Mouse (Mus musculus) heart, postnatal 0 days (tissue): ENCODE data around the gene Rtel1. TPM values are rescaled to one million over a fixed set of nuclear protein-coding genes. Genes with fewer than 3 reads are reported as not detected.

Experiments used
- ATAC-seq: fragments of 200-750 bp; cut with Nextera tagmentation; 2 replicates; pipeline ENCODE4 v1.8.0; 2017; ENCODE audit warnings: low read depth, moderate number of reproducible peaks, moderate library complexity; ENCODE audit not compliant: insufficient read depth
- DNase-seq: peaks from one replicate; pipeline ENCODE4 v3.0.0-alpha.2; 2016; ENCODE audit warnings: low spot score
- H3K27ac ChIP-seq: fragments of 300-500 bp; sonication (generic); 2 replicates; pipeline ENCODE4 v1.5.1; 2014; ENCODE audit warnings: low read depth, mild to moderate bottlenecking
- H3K27me3 ChIP-seq: fragments of 300-500 bp; sonication (generic); 2 replicates; pipeline ENCODE4 v1.6.1; 2014; ENCODE audit warnings: low read length, mixed read lengths; ENCODE audit not compliant: control insufficient read depth, insufficient read depth
- H3K36me3 ChIP-seq: fragments of 300-500 bp; sonication (generic); replicated peaks from 2 replicates; pipeline ENCODE4 v1.6.1; 2014; ENCODE audit warnings: low read length, mixed read lengths; ENCODE audit not compliant: control insufficient read depth, insufficient read depth
- H3K4me1 ChIP-seq: fragments of 300-500 bp; sonication (generic); 2 replicates; pipeline ENCODE4 v1.6.1; 2014; ENCODE audit warnings: antibody characterized with exemption; ENCODE audit not compliant: control insufficient read depth, insufficient read depth
- H3K4me2 ChIP-seq: fragments of 300-500 bp; sonication (generic); 2 replicates; pipeline ENCODE4 v1.6.1; 2014; ENCODE audit warnings: low read depth, mild to moderate bottlenecking, low read length, moderate library complexity
- H3K4me3 ChIP-seq: fragments of 300-500 bp; sonication (generic); 2 replicates; pipeline ENCODE4 v1.5.1; 2014; ENCODE audit warnings: low read depth, low read length
- H3K9ac ChIP-seq: fragments of 300-500 bp; sonication (generic); replicated peaks from 2 replicates; pipeline ENCODE4 v1.6.1; 2014; ENCODE audit warnings: low read depth, low read length, mixed read lengths
- H3K9me3 ChIP-seq: fragments of 300-500 bp; sonication (generic); replicated peaks from 2 replicates; pipeline ENCODE4 v1.6.1; 2016; ENCODE audit warnings: low read length; ENCODE audit not compliant: control insufficient read depth
- CTCF ChIP-seq: IDR thresholded peaks from 2 replicates; pipeline ENCODE4 v1.5.1; 2016; ENCODE audit warnings: antibody characterized with exemption, control low read depth, low read depth
- EP300 ChIP-seq: IDR thresholded peaks from 2 replicates; pipeline ENCODE4 v1.6.1; 2016; ENCODE audit warnings: antibody characterized with exemption, low read depth
- WGBS: fragments of 180-500 bp; shearing (Covaris S2); extraction: QIAGEN DNeasy Blood & Tissue Kit; methylation state at CpG from one replicate; pipeline ENCODE4 v1.1.7; 2014; 5-methylcytosine and 5-hydroxymethylcytosine counted together
- polyA plus RNA-seq: library from polyadenylated mRNA; unstranded; fragments of >200 nt; fragmentation: Nextera tagmentation; extraction: Ambion mirVana; gene quantifications from 2 replicates; pipeline ENCODE4 v1.2.1, GENCODE M21; 2015
- total RNA-seq: library from RNA; depleted of rRNA; stranded (reverse); fragments of >200 nt; gene quantifications from 2 replicates; pipeline ENCODE4 v1.2.3, GENCODE M21; 2014; ENCODE audit warnings: low replicate concordance

Rtel1 gene
- total and polyA plus RNA-seq, 2 experiments from 2014 or later = 10.0 to 53.1 TPM

- DNase-seq (no peak), ATAC-seq (no peak)
- H3K4me1 ChIP-seq = 0 out of 2 replicates have a peak, but pooled peaks cover 2% of the 10 kb centered on the region
- H3K36me3 ChIP-seq = peaks cover 50% of the 10 kb centered on the region; the same call in 1 of the 2 replicates
- H3K4me3 ChIP-seq = no peak overlapping the region
- WGBS = 71% methylated on average over 4 of the region's 4 CpGs
- H3K4me2 ChIP-seq = no peak overlapping the region
- TF ChIP-seq EP300 (no peak), CTCF (no peak)
- H3K27me3 ChIP-seq = no peaks in the 10 kb centered on the region
- H3K27ac ChIP-seq = peak overlapping the region; percentile 43; the same call in 1 of the 2 replicates
- no peaks in the 10 kb centered on the region for H3K9me3 ChIP-seq
- no peak overlapping the region for H3K9ac ChIP-seq
Measured at GRCm38 (mm10) chr2:181390136-181390870, 70.8 kb downstream of the Rtel1 start.

- no peaks in the 10 kb centered on the region for H3K9me3 ChIP-seq
- TF ChIP-seq CTCF = no peak
- no peak for TF ChIP-seq EP300
- ATAC-seq (no peak), DNase-seq (no peak)
- no peak overlapping the region for H3K4me3 ChIP-seq
- no peak overlapping the region for H3K9ac ChIP-seq
- H3K27me3 ChIP-seq = no peaks in the 10 kb centered on the region
- WGBS = 85% methylated on average over 15 of the region's 15 CpGs
- H3K4me2 ChIP-seq = no peak overlapping the region
- peaks cover 53% of the 10 kb centered on the region; the same call in 1 of the 2 replicates for H3K36me3 ChIP-seq
- no peak overlapping the region for H3K27ac ChIP-seq
- 0 out of 2 replicates have a peak, but pooled peaks cover 2% of the 10 kb centered on the region for H3K4me1 ChIP-seq
Measured at GRCm38 (mm10) chr2:181391022-181391421, 71.5 kb downstream of the Rtel1 start.

- H3K4me2 ChIP-seq = no peak overlapping the region
- H3K9me3 ChIP-seq = no peaks in the 10 kb centered on the region
- H3K4me1 ChIP-seq = 0 out of 2 replicates have a peak, but pooled peaks cover 4% of the 10 kb centered on the region
- H3K9ac ChIP-seq = no peak overlapping the region
- ATAC-seq (no peak), DNase-seq (no peak)
- TF ChIP-seq EP300 = no peak
- no peak for TF ChIP-seq CTCF
- H3K36me3 ChIP-seq = peaks cover 53% of the 10 kb centered on the region; the same call in 1 of the 2 replicates
- no peak overlapping the region for H3K27ac ChIP-seq
- no peaks in the 10 kb centered on the region for H3K27me3 ChIP-seq
- 47% methylated on average over 2 of the region's 2 CpGs for WGBS
- H3K4me3 ChIP-seq = no peak overlapping the region
Measured at GRCm38 (mm10) chr2:181391541-181391940, 72.0 kb downstream of the Rtel1 start.

GRCm38 (mm10) chr2:181392600-181393213 lies 73.2 kb downstream of the Rtel1 start:
- Histone ChIP-seq H3K4me1 (peaks cover 11% of the 10 kb centered on the region), H3K27ac (no peak overlapping the region), H3K9me3 (no peaks in the 10 kb centered on the region), H3K4me2 (no peak overlapping the region), H3K4me3 (no peak overlapping the region), H3K36me3 (peaks cover 48% of the 10 kb centered on the region; the same call in 1 of the 2 replicates), H3K9ac (no peak overlapping the region), H3K27me3 (no peaks in the 10 kb centered on the region)
- 14% methylated on average over 4 of the region's 4 CpGs for WGBS
- peak; percentile 83 for DNase-seq
- TF ChIP-seq EP300 = no peak
- peak; percentile 94 for TF ChIP-seq CTCF
- ATAC-seq = peak; percentile 76; the same call in 1 of the 2 replicates

GRCm38 (mm10) chr2:181394086-181394485 lies 74.5 kb downstream of the Rtel1 start:
- Histone ChIP-seq H3K27ac (no peak overlapping the region), H3K4me1 (peaks cover 11% of the 10 kb centered on the region), H3K4me3 (no peak overlapping the region), H3K27me3 (no peaks in the 10 kb centered on the region), H3K36me3 (peaks cover 45% of the 10 kb centered on the region; the same call in 1 of the 2 replicates), H3K9me3 (no peaks in the 10 kb centered on the region), H3K4me2 (no peak overlapping the region), H3K9ac (no peak overlapping the region)
- 92% methylated on average over 3 of the region's 3 CpGs for WGBS
- no peak for DNase-seq
- TF ChIP-seq CTCF (no peak), EP300 (no peak)
- no peak for ATAC-seq
